Mouse (Mus musculus) ES-E14 (cell line): ENCODE results near the gene Evi2b.

Experiments used
- CHD2 ChIP-seq: IDR thresholded peaks from 2 replicates; pipeline ENCODE4 v1.6.1; 2014; ENCODE audit warnings: mild to moderate bottlenecking, low read depth, low read length, inconsistent platforms
- HCFC1 ChIP-seq: IDR thresholded peaks from 2 replicates; pipeline ENCODE4 v1.6.1; 2012; ENCODE audit warnings: low read length, inconsistent platforms, borderline replicate concordance; ENCODE audit not compliant: insufficient read depth
- MAFK ChIP-seq: IDR thresholded peaks from 2 replicates; pipeline ENCODE4 v1.6.1; 2014; ENCODE audit warnings: mild to moderate bottlenecking, low read depth, low read length, inconsistent platforms; ENCODE audit not compliant: insufficient read depth
- ZC3H11A ChIP-seq: IDR thresholded peaks from 2 replicates; pipeline ENCODE4 v1.6.1; 2012; ENCODE audit warnings: low read depth, mild to moderate bottlenecking, inconsistent platforms, low read length, borderline replicate concordance
- ZNF384 ChIP-seq: IDR thresholded peaks from 2 replicates; pipeline ENCODE4 v1.6.1; 2012; ENCODE audit warnings: low read depth, low read length, inconsistent platforms

GRCm38 (mm10) chr11:79527739-79528384 lies 4.3 kb upstream of the Evi2b start:
- TF ChIP-seq ZC3H11A (no peak), CHD2 (no peak), ZNF384 (no peak), MAFK (no peak), HCFC1 (no peak)
